Mouse (Mus musculus) bone marrow macrophage, adult 2 months (primary cell): ENCODE results near the gene Gm48552.

ENCODE experiments used
- CTCF ChIP-seq: IDR thresholded peaks from 2 replicates; pipeline ENCODE4 v1.5.1; 2012; ENCODE audit warnings: low read depth, mild to moderate bottlenecking, low read length, moderate library complexity
- POLR2A ChIP-seq: IDR thresholded peaks from 2 replicates; pipeline ENCODE4 v1.6.1; 2012; ENCODE audit warnings: mild to moderate bottlenecking, low read depth, low read length, borderline replicate concordance

GRCm38 (mm10) chr10:81366477-81367206 is 22.2 kb upstream of the Gm48552 start:
- TF ChIP-seq CTCF (no peak), POLR2A (no peak)
